Mouse (Mus musculus) midbrain, embryonic 16.5 days (tissue): ENCODE results near the gene Arsa. TPM values are rescaled to one million over a fixed set of nuclear protein-coding genes. Genes with fewer than 3 reads are reported as not detected.
A peak's percentile ranks its signal among the peaks of the same experiment; 100 is the strongest.

Experiments used
- ATAC-seq: fragments of 200-750 bp; cut with Nextera tagmentation; 2 replicates; pipeline ENCODE4 v1.8.0; 2017; ENCODE audit warnings: moderate TSS enrichment
- H3K27ac ChIP-seq: fragments of 300-500 bp; sonication (generic); 2 replicates; pipeline ENCODE4 v1.5.1; 2014; ENCODE audit warnings: mild to moderate bottlenecking, low read length, mixed read lengths
- H3K27me3 ChIP-seq: fragments of 300-500 bp; sonication (generic); 2 replicates; pipeline ENCODE4 v1.6.1; 2014; ENCODE audit warnings: low read depth, low read length, mixed read lengths; ENCODE audit not compliant: control insufficient read depth, insufficient read depth
- H3K36me3 ChIP-seq: fragments of 300-500 bp; sonication (generic); 2 replicates; pipeline ENCODE4 v1.6.1; 2014; ENCODE audit warnings: mild to moderate bottlenecking, low read length, moderate library complexity, mixed read lengths; ENCODE audit not compliant: control insufficient read depth, insufficient read depth
- H3K4me1 ChIP-seq: fragments of 300-500 bp; sonication (generic); 2 replicates; pipeline ENCODE4 v1.6.1; 2014; ENCODE audit warnings: mild to moderate bottlenecking, low read length, mixed read lengths; ENCODE audit not compliant: control insufficient read depth, insufficient read depth
- H3K4me2 ChIP-seq: fragments of 300-500 bp; sonication (generic); 2 replicates; pipeline ENCODE4 v1.6.1; 2014; ENCODE audit warnings: mild to moderate bottlenecking, low read length, mixed read lengths
- H3K4me3 ChIP-seq: fragments of 300-500 bp; sonication (generic); 2 replicates; pipeline ENCODE4 v1.5.1; 2014; ENCODE audit warnings: low read depth, mild to moderate bottlenecking, low read length, moderate library complexity, mixed read lengths
- H3K9ac ChIP-seq: fragments of 300-500 bp; sonication (generic); 2 replicates; pipeline ENCODE4 v1.6.1; 2014; ENCODE audit warnings: low read depth, low read length, mixed read lengths
- H3K9me3 ChIP-seq: fragments of 300-500 bp; sonication (generic); replicated peaks from 2 replicates; pipeline ENCODE4 v1.6.1; 2014; ENCODE audit warnings: mild to moderate bottlenecking, low read length, mixed read lengths; ENCODE audit not compliant: control insufficient read depth, poor library complexity, severe bottlenecking
- WGBS: fragments of 180-500 bp; shearing (Covaris S2); extraction: QIAGEN DNeasy Blood & Tissue Kit; methylation state at CpG from one replicate; pipeline ENCODE4 v1.1.7; 2014; 5-methylcytosine and 5-hydroxymethylcytosine counted together
- polyA plus RNA-seq: library from polyadenylated mRNA; unstranded; fragments of >200 nt; fragmentation: Nextera tagmentation; extraction: Ambion mirVana; gene quantifications from 2 replicates; pipeline ENCODE4 v1.2.1, GENCODE M21; 2015

Gene Arsa
- polyA plus RNA-seq, 1 experiment from 2014 or later: 37.6 TPM

DNA sequence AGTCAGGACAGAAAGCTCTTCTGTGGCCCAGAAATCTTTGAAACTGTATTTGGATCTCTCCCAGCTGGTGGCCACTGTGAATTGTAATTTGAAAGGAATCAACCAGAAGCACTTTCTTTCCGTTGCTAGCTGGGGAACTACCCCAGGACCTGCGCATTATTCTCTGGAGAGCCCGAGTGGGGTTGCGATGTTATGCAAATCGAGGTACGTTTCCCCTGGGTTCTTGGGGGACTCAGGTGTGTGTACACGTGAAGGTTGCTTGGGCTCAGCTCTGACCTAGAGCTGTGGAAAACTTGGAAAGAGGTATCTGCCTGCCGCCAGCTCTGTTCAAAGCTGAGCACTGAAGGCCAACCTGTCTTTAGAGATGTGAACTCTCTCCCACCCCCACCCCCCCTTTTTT lies 581 bp upstream of the Arsa start:
- 42% methylated on average over 8 of the region's 8 CpGs for WGBS
- Histone ChIP-seq H3K9me3 (no peaks in the 10 kb centered on the region), H3K4me2 (no peak overlapping the region), H3K4me3 (no peak overlapping the region), H3K4me1 (peaks cover 11% of the 10 kb centered on the region), H3K27me3 (no peaks in the 10 kb centered on the region), H3K36me3 (no peaks in the 10 kb centered on the region), H3K9ac (no peak overlapping the region), H3K27ac (no peak overlapping the region)
- ATAC-seq: no peak

GRCm38 (mm10) chr15:89476475-89476815 lies 780 bp downstream of the Arsa start:
- Histone ChIP-seq H3K4me2 (peak overlapping the region; percentile 96), H3K27ac (peak overlapping the region; percentile 83), H3K36me3 (no peaks in the 10 kb centered on the region), H3K4me3 (peak overlapping the region; percentile 60), H3K9ac (peak overlapping the region; percentile 76), H3K4me1 (peaks cover 11% of the 10 kb centered on the region), H3K9me3 (no peaks in the 10 kb centered on the region), H3K27me3 (no peaks in the 10 kb centered on the region)
- ATAC-seq: no peak
- WGBS: 6% methylated on average over 5 of the region's 5 CpGs

GRCm38 (mm10) chr15:89475611-89476474 lies 1.4 kb downstream of the Arsa start:
- H3K4me2 ChIP-seq: peak overlapping the region; percentile 96
- H3K4me3 ChIP-seq: peak overlapping the region; percentile 60
- H3K36me3 ChIP-seq: no peaks in the 10 kb centered on the region
- peaks cover 11% of the 10 kb centered on the region for H3K4me1 ChIP-seq
- peak overlapping the region; percentile 83 for H3K27ac ChIP-seq
- WGBS: 9% methylated on average over 44 of the region's 44 CpGs
- H3K9me3 ChIP-seq: no peaks in the 10 kb centered on the region
- H3K9ac ChIP-seq: peak overlapping the region; percentile 76
- ATAC-seq: peak; percentile 97
- H3K27me3 ChIP-seq: no peaks in the 10 kb centered on the region

GRCm38 (mm10) chr15:89475293-89475600 lies 2.0 kb downstream of the Arsa start:
- Histone ChIP-seq H3K27ac (no peak overlapping the region), H3K9me3 (no peaks in the 10 kb centered on the region), H3K4me2 (peak overlapping the region; percentile 96), H3K36me3 (no peaks in the 10 kb centered on the region), H3K9ac (peak overlapping the region; percentile 76), H3K27me3 (no peaks in the 10 kb centered on the region), H3K4me1 (peaks cover 11% of the 10 kb centered on the region), H3K4me3 (peak overlapping the region; percentile 60)
- ATAC-seq: no peak
- 90% methylated on average over 7 of the region's 7 CpGs for WGBS

DNA sequence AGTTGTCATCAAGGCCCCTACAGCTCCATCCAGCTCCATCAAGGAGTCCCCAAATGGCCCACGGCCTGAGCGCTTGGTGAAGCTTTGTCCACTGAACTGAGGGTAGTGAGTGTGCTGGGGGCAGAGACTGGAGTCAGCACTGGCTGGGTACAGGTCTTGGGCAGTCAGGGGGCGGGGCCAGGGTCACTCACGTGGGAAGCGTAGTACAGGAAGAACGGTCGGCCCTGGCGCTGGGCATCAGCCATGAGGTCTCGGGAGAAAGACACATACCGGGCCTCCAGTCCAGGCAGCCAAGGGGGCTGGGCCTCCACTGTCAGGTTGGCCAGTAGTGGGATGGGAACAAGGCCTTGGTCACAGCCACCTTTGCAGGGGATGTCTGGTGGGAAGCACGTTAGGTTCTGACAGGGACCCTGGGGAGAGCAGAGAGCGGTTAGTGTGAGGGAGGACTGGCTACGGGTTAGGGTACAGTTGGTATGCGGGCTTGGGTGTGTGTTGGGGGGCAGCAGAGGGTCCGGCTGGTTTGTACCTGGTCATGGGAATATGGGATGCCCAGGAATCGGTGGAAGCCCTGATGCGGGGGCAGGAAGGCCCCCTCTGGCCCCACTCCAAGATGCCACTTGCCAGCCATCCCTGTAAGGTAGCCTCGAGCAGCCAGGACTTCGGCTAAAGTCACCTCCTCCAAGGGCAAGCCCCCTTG lies 2.5 kb downstream of the Arsa start:
- H3K27ac ChIP-seq: no peak overlapping the region
- H3K4me3 ChIP-seq: peak overlapping the region; percentile 60; the same call in 1 of the 2 replicates
- no peak for ATAC-seq
- H3K4me1 ChIP-seq: peaks cover 11% of the 10 kb centered on the region
- H3K9me3 ChIP-seq: no peaks in the 10 kb centered on the region
- H3K36me3 ChIP-seq: no peaks in the 10 kb centered on the region
- WGBS: 93% methylated on average over 19 of the region's 19 CpGs
- H3K27me3 ChIP-seq: no peaks in the 10 kb centered on the region
- H3K4me2 ChIP-seq: peak overlapping the region; percentile 96
- H3K9ac ChIP-seq: no peak overlapping the region

DNA sequence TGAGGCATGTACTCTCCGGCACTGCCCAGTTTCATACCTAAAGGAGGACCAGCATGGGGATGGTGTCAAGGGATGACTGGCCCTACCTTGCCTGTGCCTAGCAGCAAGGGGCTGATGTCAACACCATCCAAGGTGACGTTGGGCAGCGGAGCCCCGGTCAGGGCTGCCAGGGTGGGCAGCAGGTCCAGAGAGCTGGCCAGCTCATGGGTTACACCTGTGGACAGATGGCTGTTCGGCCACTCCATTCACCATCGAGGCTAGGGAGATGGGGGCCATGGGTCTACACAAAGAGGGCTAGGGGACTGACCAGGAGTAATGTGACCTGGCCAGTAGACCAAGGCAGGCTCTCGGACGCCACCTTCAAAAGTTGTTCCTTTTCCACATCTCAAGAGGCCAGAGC lies 3.3 kb downstream of the Arsa start:
- H3K4me1 ChIP-seq: peaks cover 11% of the 10 kb centered on the region
- H3K9me3 ChIP-seq: no peaks in the 10 kb centered on the region
- no peak overlapping the region for H3K4me2 ChIP-seq
- no peaks in the 10 kb centered on the region for H3K27me3 ChIP-seq
- no peak overlapping the region for H3K27ac ChIP-seq
- WGBS: 96% methylated on average over 8 of the region's 8 CpGs
- no peak for ATAC-seq
- H3K4me3 ChIP-seq: no peak overlapping the region
- H3K36me3 ChIP-seq: no peaks in the 10 kb centered on the region
- H3K9ac ChIP-seq: no peak overlapping the region

DNA sequence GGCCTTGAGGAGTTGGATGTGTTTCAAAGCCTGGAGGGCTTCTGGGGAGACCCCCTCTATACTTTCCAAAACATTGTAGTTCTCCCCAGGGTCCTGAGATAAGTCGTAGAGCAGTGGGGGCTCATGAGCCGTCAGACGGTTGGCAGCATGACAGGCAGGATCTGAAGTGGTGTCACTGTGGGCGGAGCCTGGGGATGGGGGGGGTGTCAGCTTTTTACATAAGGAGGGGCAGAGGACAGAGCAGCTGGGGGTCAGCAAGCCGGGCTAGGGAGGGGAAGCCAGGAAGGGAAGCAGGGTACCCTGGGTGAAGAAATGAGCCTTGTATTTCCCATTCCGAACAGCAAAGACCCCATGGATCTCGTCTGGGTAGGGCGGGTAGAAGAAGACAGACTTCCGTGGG lies 3.9 kb downstream of the Arsa start:
- no peak for ATAC-seq
- no peak overlapping the region for H3K4me2 ChIP-seq
- no peak overlapping the region for H3K9ac ChIP-seq
- no peaks in the 10 kb centered on the region for H3K36me3 ChIP-seq
- H3K4me3 ChIP-seq: no peak overlapping the region
- peaks cover 13% of the 10 kb centered on the region for H3K4me1 ChIP-seq
- WGBS: 89% methylated on average over 9 of the region's 9 CpGs
- no peak overlapping the region for H3K27ac ChIP-seq
- H3K27me3 ChIP-seq: no peaks in the 10 kb centered on the region
- no peaks in the 10 kb centered on the region for H3K9me3 ChIP-seq

- Histone ChIP-seq H3K9ac (no peak overlapping the region), H3K4me2 (no peak overlapping the region), H3K36me3 (no peaks in the 10 kb centered on the region), H3K27ac (no peak overlapping the region), H3K27me3 (no peaks in the 10 kb centered on the region), H3K4me3 (no peak overlapping the region), H3K4me1 (peaks cover 11% of the 10 kb centered on the region; the same call in 1 of the 2 replicates), H3K9me3 (no peaks in the 10 kb centered on the region)
- no peak for ATAC-seq
- WGBS: 90% methylated on average over 4 of the region's 4 CpGs
Observed at GRCm38 (mm10) chr15:89471476-89471875, 5.7 kb downstream of the Arsa start.

DNA sequence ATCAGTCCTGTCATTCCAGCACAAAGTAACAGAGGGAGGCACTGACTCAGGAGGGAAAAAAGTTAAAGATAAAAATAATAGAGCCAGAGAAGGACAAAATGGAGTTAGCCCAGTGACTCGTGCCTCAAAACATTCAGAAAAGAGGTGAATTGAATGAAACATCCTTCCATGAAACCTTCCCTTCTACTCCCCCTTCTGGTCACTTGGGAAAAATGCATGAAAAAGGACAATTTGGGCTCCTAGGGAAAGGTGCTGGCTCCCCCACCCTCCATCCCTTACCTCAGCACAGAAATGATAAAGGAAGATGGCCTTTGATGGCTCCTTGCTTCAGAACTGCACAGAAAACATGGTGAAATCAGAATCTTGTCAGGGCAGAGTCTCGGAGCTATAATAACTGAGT lies 8.6 kb downstream of the Arsa start:
- Histone ChIP-seq H3K4me2 (no peak overlapping the region), H3K27ac (no peak overlapping the region), H3K27me3 (no peaks in the 10 kb centered on the region), H3K9me3 (no peaks in the 10 kb centered on the region), H3K4me3 (no peak overlapping the region), H3K36me3 (no peaks in the 10 kb centered on the region), H3K9ac (no peak overlapping the region), H3K4me1 (peaks cover 5% of the 10 kb centered on the region; the same call in 1 of the 2 replicates)
- no peak for ATAC-seq
- WGBS: 34% methylated on average over 2 of the region's 2 CpGs
